Mouse (Mus musculus) lung, embryonic 14.5 days (tissue): Measurements from ENCODE around the gene Dnm3. TPM values are rescaled to one million over a fixed set of nuclear protein-coding genes. Genes with fewer than 3 reads are reported as not detected.

Experiments
- ATAC-seq: fragments of 200-750 bp; cut with Nextera tagmentation; 2 replicates; pipeline ENCODE4 v1.8.0; 2017; ENCODE audit warnings: mild to moderate bottlenecking, moderate TSS enrichment, moderate library complexity; ENCODE audit not compliant: insufficient read depth
- DNase-seq: peaks from one replicate; pipeline ENCODE4 v3.0.0-alpha.2; 2015
- H3K27ac ChIP-seq: fragments of 300-500 bp; sonication (generic); 2 replicates; pipeline ENCODE4 v1.5.1; 2014; ENCODE audit warnings: low read depth, mild to moderate bottlenecking, moderate library complexity
- H3K27me3 ChIP-seq: fragments of 300-500 bp; sonication (generic); 2 replicates; pipeline ENCODE4 v1.6.1; 2014; ENCODE audit warnings: low read length, control low read depth; ENCODE audit not compliant: insufficient read depth
- H3K36me3 ChIP-seq: fragments of 300-500 bp; sonication (generic); 2 replicates; pipeline ENCODE4 v1.6.1; 2014; ENCODE audit warnings: control low read depth; ENCODE audit not compliant: insufficient read depth
- H3K4me1 ChIP-seq: fragments of 300-500 bp; sonication (generic); 2 replicates; pipeline ENCODE4 v1.6.1; 2014; ENCODE audit warnings: antibody characterized with exemption, control low read depth; ENCODE audit not compliant: insufficient read depth
- H3K4me2 ChIP-seq: fragments of 300-500 bp; sonication (generic); 2 replicates; pipeline ENCODE4 v1.6.1; 2014; ENCODE audit warnings: mild to moderate bottlenecking
- H3K4me3 ChIP-seq: fragments of 300-500 bp; sonication (generic); 2 replicates; pipeline ENCODE4 v1.5.1; 2014; ENCODE audit warnings: low read depth, low read length
- H3K9ac ChIP-seq: fragments of 300-500 bp; sonication (generic); 2 replicates; pipeline ENCODE4 v1.6.1; 2014
- H3K9me3 ChIP-seq: fragments of 300-500 bp; sonication (generic); 2 replicates; pipeline ENCODE4 v1.6.1; 2016; ENCODE audit warnings: low read depth, low read length, control low read depth
- CTCF ChIP-seq: IDR thresholded peaks from 2 replicates; pipeline ENCODE4 v1.5.1; 2016; ENCODE audit warnings: antibody characterized with exemption, low read depth
- WGBS: fragments of 180-500 bp; shearing (Covaris S2); extraction: QIAGEN DNeasy Blood & Tissue Kit; methylation state at CpG from one replicate; pipeline ENCODE4 v1.1.7; 2014; 5-methylcytosine and 5-hydroxymethylcytosine counted together
- polyA plus RNA-seq: library from polyadenylated mRNA; unstranded; fragments of >200 nt; fragmentation: Nextera tagmentation; extraction: Ambion mirVana; gene quantifications from 2 replicates; pipeline ENCODE4 v1.2.1, GENCODE M21; 2014

The Dnm3 gene
- polyA plus RNA-seq, 1 experiment from 2014 or later, result 2.8 TPM

- Histone ChIP-seq H3K4me3 (no peak overlapping the region), H3K36me3 (no peaks in the 10 kb centered on the region), H3K4me2 (no peak overlapping the region), H3K9me3 (no peaks in the 10 kb centered on the region), H3K9ac (no peak overlapping the region), H3K4me1 (peaks cover 24% of the 10 kb centered on the region), H3K27me3 (no peaks in the 10 kb centered on the region), H3K27ac (peak overlapping the region; percentile 81)
- ATAC-seq, result no peak
- 57% methylated on average over 4 of the region's 4 CpGs for WGBS
- DNase-seq, result no peak
- TF ChIP-seq CTCF, result no peak
Observed at GRCm38 (mm10) chr1:162008208-162008607, 469.6 kb downstream of the Dnm3 start.

- Histone ChIP-seq H3K36me3 (no peaks in the 10 kb centered on the region), H3K4me2 (no peak overlapping the region), H3K9me3 (no peaks in the 10 kb centered on the region), H3K4me1 (peaks cover 27% of the 10 kb centered on the region), H3K4me3 (no peak overlapping the region), H3K27ac (no peak overlapping the region), H3K27me3 (no peaks in the 10 kb centered on the region), H3K9ac (no peak overlapping the region)
- no peak for TF ChIP-seq CTCF
- ATAC-seq (no peak), DNase-seq (no peak)
- WGBS, result 62% methylated on average over 9 of the region's 9 CpGs
Observed at GRCm38 (mm10) chr1:162006109-162006508, 471.7 kb downstream of the Dnm3 start.

GRCm38 (mm10) chr1:162004821-162005770, 472.7 kb downstream of the Dnm3 start:
- 13% methylated on average over 23 of the region's 23 CpGs for WGBS
- peak overlapping the region; percentile 94 for H3K27ac ChIP-seq
- peak; percentile 74 for ATAC-seq
- peak; percentile 89 for DNase-seq
- no peaks in the 10 kb centered on the region for H3K9me3 ChIP-seq
- TF ChIP-seq CTCF, result peak; percentile 85
- H3K4me3 ChIP-seq, result peak overlapping the region; percentile 5; the same call in 1 of the 2 replicates
- no peaks in the 10 kb centered on the region for H3K36me3 ChIP-seq
- peaks cover 30% of the 10 kb centered on the region for H3K4me1 ChIP-seq
- no peaks in the 10 kb centered on the region for H3K27me3 ChIP-seq
- peak overlapping the region; percentile 40; the same call in 1 of the 2 replicates for H3K9ac ChIP-seq
- peak overlapping the region; percentile 48 for H3K4me2 ChIP-seq

GRCm38 (mm10) chr1:162004518-162004780, 473.4 kb downstream of the Dnm3 start:
- H3K27me3 ChIP-seq, result no peaks in the 10 kb centered on the region
- WGBS, result 12% methylated on average over 7 of the region's 7 CpGs
- no peaks in the 10 kb centered on the region for H3K9me3 ChIP-seq
- peak overlapping the region; percentile 94 for H3K27ac ChIP-seq
- peak overlapping the region; percentile 48 for H3K4me2 ChIP-seq
- ATAC-seq (peak; percentile 32; the same call in 1 of the 2 replicates), DNase-seq (no peak)
- H3K36me3 ChIP-seq, result no peaks in the 10 kb centered on the region
- H3K4me1 ChIP-seq, result peaks cover 33% of the 10 kb centered on the region
- no peak overlapping the region for H3K4me3 ChIP-seq
- 0 out of 2 replicates have a peak overlapping the region, but pooled peaks have one; percentile 40 for H3K9ac ChIP-seq
- no peak for TF ChIP-seq CTCF

GRCm38 (mm10) chr1:162003729-162004517, 473.9 kb downstream of the Dnm3 start:
- Histone ChIP-seq H3K4me2 (peak overlapping the region; percentile 48; the same call in 1 of the 2 replicates), H3K4me1 (peaks cover 29% of the 10 kb centered on the region), H3K27me3 (no peaks in the 10 kb centered on the region), H3K27ac (peak overlapping the region; percentile 94), H3K9ac (0 out of 2 replicates have a peak overlapping the region, but pooled peaks have one; percentile 40), H3K9me3 (no peaks in the 10 kb centered on the region), H3K4me3 (no peak overlapping the region), H3K36me3 (no peaks in the 10 kb centered on the region)
- no peak for TF ChIP-seq CTCF
- ATAC-seq (peak; percentile 36), DNase-seq (peak; percentile 78)
- 48% methylated on average over 14 of the region's 14 CpGs for WGBS

GRCm38 (mm10) chr1:162001328-162001727, 476.5 kb downstream of the Dnm3 start:
- H3K4me3 ChIP-seq, result no peak overlapping the region
- DNase-seq, result no peak
- H3K9me3 ChIP-seq, result no peaks in the 10 kb centered on the region
- no peak overlapping the region for H3K9ac ChIP-seq
- ATAC-seq, result no peak
- no peak for TF ChIP-seq CTCF
- H3K4me1 ChIP-seq, result peaks cover 25% of the 10 kb centered on the region
- H3K27me3 ChIP-seq, result no peaks in the 10 kb centered on the region
- H3K27ac ChIP-seq, result peak overlapping the region; percentile 48; the same call in 1 of the 2 replicates
- H3K36me3 ChIP-seq, result no peaks in the 10 kb centered on the region
- WGBS, result 70% methylated on average over 8 of the region's 8 CpGs
- no peak overlapping the region for H3K4me2 ChIP-seq

- peaks cover 23% of the 10 kb centered on the region for H3K4me1 ChIP-seq
- WGBS, result 6% methylated on average over 4 of the region's 4 CpGs
- ATAC-seq (peak; percentile 52), DNase-seq (peak; percentile 95)
- H3K4me2 ChIP-seq, result peak overlapping the region; percentile 49
- H3K9me3 ChIP-seq, result no peaks in the 10 kb centered on the region
- H3K27ac ChIP-seq, result peak overlapping the region; percentile 85
- no peaks in the 10 kb centered on the region for H3K27me3 ChIP-seq
- peak; percentile 82 for TF ChIP-seq CTCF
- H3K9ac ChIP-seq, result peak overlapping the region; percentile 36; the same call in 1 of the 2 replicates
- no peaks in the 10 kb centered on the region for H3K36me3 ChIP-seq
- no peak overlapping the region for H3K4me3 ChIP-seq
Observed at GRCm38 (mm10) chr1:161999882-162000371, 477.9 kb downstream of the Dnm3 start.
